Mouse (Mus musculus) hindbrain, embryonic 13.5 days (tissue): Measurements from ENCODE around the gene Timm13. TPM values are rescaled to one million over a fixed set of nuclear protein-coding genes. Genes with fewer than 3 reads are reported as not detected.

Experiments
- ATAC-seq: fragments of 200-750 bp; cut with Nextera tagmentation; 2 replicates; pipeline ENCODE4 v1.8.0; 2017; ENCODE audit warnings: moderate TSS enrichment; ENCODE audit not compliant: low FRiP score
- H3K27ac ChIP-seq: fragments of 300-500 bp; sonication (generic); 2 replicates; pipeline ENCODE4 v1.5.1; 2015; ENCODE audit warnings: inconsistent platforms, mild to moderate bottlenecking, moderate library complexity
- H3K27me3 ChIP-seq: fragments of 300-500 bp; sonication (generic); 2 replicates; pipeline ENCODE4 v1.6.1; 2015; ENCODE audit warnings: mild to moderate bottlenecking, inconsistent platforms
- H3K36me3 ChIP-seq: fragments of 300-500 bp; sonication (generic); 2 replicates; pipeline ENCODE4 v1.6.1; 2015; ENCODE audit warnings: mild to moderate bottlenecking, inconsistent platforms
- H3K4me1 ChIP-seq: fragments of 300-500 bp; sonication (generic); replicated peaks from 2 replicates; pipeline ENCODE4 v1.6.1; 2015; ENCODE audit warnings: inconsistent platforms
- H3K4me2 ChIP-seq: fragments of 300-500 bp; sonication (generic); 2 replicates; pipeline ENCODE4 v1.6.1; 2015; ENCODE audit warnings: inconsistent platforms, mild to moderate bottlenecking, moderate library complexity
- H3K4me3 ChIP-seq: fragments of 300-500 bp; sonication (generic); 2 replicates; pipeline ENCODE4 v1.5.1; 2015; ENCODE audit warnings: mild to moderate bottlenecking, inconsistent platforms
- H3K9ac ChIP-seq: fragments of 300-500 bp; sonication (generic); 2 replicates; pipeline ENCODE4 v1.6.1; 2015; ENCODE audit warnings: mild to moderate bottlenecking, inconsistent platforms
- H3K9me3 ChIP-seq: fragments of 300-500 bp; sonication (generic); 2 replicates; pipeline ENCODE4 v1.6.1; 2016; ENCODE audit warnings: inconsistent platforms
- WGBS: fragments of 180-500 bp; shearing (Covaris S2); methylation state at CpG from one replicate; pipeline ENCODE4 v1.1.7; 2015; 5-methylcytosine and 5-hydroxymethylcytosine counted together
- polyA plus RNA-seq: library from polyadenylated mRNA; unstranded; fragments of >200 nt; fragmentation: Nextera tagmentation; extraction: Ambion mirVana; gene quantifications from 2 replicates; pipeline ENCODE4 v1.2.1, GENCODE M21; 2015

Gene Timm13
- polyA plus RNA-seq, 1 experiment from 2014 or later, result 333 TPM

GRCm38 (mm10) chr10:80938831-80939550 lies 38.2 kb upstream of the Timm13 start:
- H3K4me1 ChIP-seq, result peaks cover 69% of the 10 kb centered on the region

GRCm38 (mm10) chr10:80937646-80938045 lies 36.9 kb upstream of the Timm13 start:
- no peaks in the 10 kb centered on the region for H3K36me3 ChIP-seq
- H3K4me2 ChIP-seq, result 0 out of 2 replicates have a peak overlapping the region, but pooled peaks have one; percentile 15
- WGBS, result 22% methylated on average over 8 of the region's 8 CpGs
- peaks cover 83% of the 10 kb centered on the region for H3K27me3 ChIP-seq
- H3K9ac ChIP-seq, result 0 out of 2 replicates have a peak overlapping the region, but pooled peaks have one; percentile 4
- peaks cover 82% of the 10 kb centered on the region for H3K4me1 ChIP-seq
- ATAC-seq, result no peak
- no peaks in the 10 kb centered on the region for H3K9me3 ChIP-seq
- H3K27ac ChIP-seq, result 0 out of 2 replicates have a peak overlapping the region, but pooled peaks have one; percentile 60
- H3K4me3 ChIP-seq, result no peak overlapping the region

More at GRCm38 (mm10) chr10:80938831-80939550, 38.2 kb upstream of the Timm13 start:
- 10% methylated on average over 15 of the region's 15 CpGs for WGBS
- Histone ChIP-seq H3K4me2 (peak overlapping the region; percentile 66), H3K27me3 (peaks cover 72% of the 10 kb centered on the region), H3K36me3 (no peaks in the 10 kb centered on the region), H3K4me3 (peak overlapping the region; percentile 36), H3K27ac (peak overlapping the region; percentile 69), H3K9ac (peak overlapping the region; percentile 66), H3K9me3 (no peaks in the 10 kb centered on the region)
- ATAC-seq, result peak; percentile 41; the same call in 1 of the 2 replicates

GRCm38 (mm10) chr10:80936810-80937164 lies 36.0 kb upstream of the Timm13 start:
- Histone ChIP-seq H3K9ac (peak overlapping the region; percentile 49), H3K4me2 (peak overlapping the region; percentile 50), H3K27me3 (peaks cover 90% of the 10 kb centered on the region), H3K4me1 (peaks cover 91% of the 10 kb centered on the region), H3K4me3 (peak overlapping the region; percentile 15; the same call in 1 of the 2 replicates), H3K27ac (peak overlapping the region; percentile 60; the same call in 1 of the 2 replicates), H3K9me3 (no peaks in the 10 kb centered on the region), H3K36me3 (no peaks in the 10 kb centered on the region)
- 15% methylated on average over 6 of the region's 6 CpGs for WGBS
- ATAC-seq, result 0 out of 2 replicates have a peak, but pooled peaks have one; percentile 8

GRCm38 (mm10) chr10:80936135-80936809 lies 35.5 kb upstream of the Timm13 start:
- Histone ChIP-seq H3K4me1 (peaks cover 96% of the 10 kb centered on the region), H3K9me3 (no peaks in the 10 kb centered on the region), H3K9ac (peak overlapping the region; percentile 49), H3K4me3 (peak overlapping the region; percentile 15; the same call in 1 of the 2 replicates), H3K27ac (peak overlapping the region; percentile 58), H3K4me2 (peak overlapping the region; percentile 50), H3K27me3 (peaks cover 91% of the 10 kb centered on the region), H3K36me3 (no peaks in the 10 kb centered on the region)
- under 1% methylated on average over 37 of the region's 37 CpGs for WGBS
- 0 out of 2 replicates have a peak, but pooled peaks have one; percentile 1 for ATAC-seq

- WGBS, result 2% methylated on average over 17 of the region's 17 CpGs
- Histone ChIP-seq H3K4me3 (peak overlapping the region; percentile 15; the same call in 1 of the 2 replicates), H3K36me3 (no peaks in the 10 kb centered on the region), H3K9ac (peak overlapping the region; percentile 49; the same call in 1 of the 2 replicates), H3K27me3 (peaks cover 91% of the 10 kb centered on the region), H3K9me3 (no peaks in the 10 kb centered on the region), H3K4me1 (peaks cover 99% of the 10 kb centered on the region), H3K27ac (peak overlapping the region; percentile 58), H3K4me2 (peak overlapping the region; percentile 50)
- no peak for ATAC-seq
Measured at GRCm38 (mm10) chr10:80935698-80936097, 34.9 kb upstream of the Timm13 start.

GRCm38 (mm10) chr10:80935241-80935640 lies 34.5 kb upstream of the Timm13 start:
- no peak overlapping the region; the same call in 1 of the 2 replicates for H3K4me2 ChIP-seq
- H3K36me3 ChIP-seq, result no peaks in the 10 kb centered on the region
- peaks cover 91% of the 10 kb centered on the region for H3K27me3 ChIP-seq
- WGBS, result 1% methylated on average over 3 of the region's 3 CpGs
- peaks cover 99% of the 10 kb centered on the region for H3K4me1 ChIP-seq
- H3K4me3 ChIP-seq, result no peak overlapping the region
- H3K9me3 ChIP-seq, result no peaks in the 10 kb centered on the region
- ATAC-seq, result no peak
- no peak overlapping the region for H3K9ac ChIP-seq
- 0 out of 2 replicates have a peak overlapping the region, but pooled peaks have one; percentile 46 for H3K27ac ChIP-seq

- no peak overlapping the region for H3K27ac ChIP-seq
- H3K27me3 ChIP-seq, result peaks cover 91% of the 10 kb centered on the region
- H3K9ac ChIP-seq, result no peak overlapping the region
- 31% methylated on average over 14 of the region's 14 CpGs for WGBS
- peak overlapping the region; percentile 42; the same call in 1 of the 2 replicates for H3K4me2 ChIP-seq
- no peaks in the 10 kb centered on the region for H3K9me3 ChIP-seq
- no peak for ATAC-seq
- no peak overlapping the region for H3K4me3 ChIP-seq
- no peaks in the 10 kb centered on the region for H3K36me3 ChIP-seq
- H3K4me1 ChIP-seq, result peaks cover 95% of the 10 kb centered on the region
Measured at GRCm38 (mm10) chr10:80934136-80934985, 33.6 kb upstream of the Timm13 start.

GRCm38 (mm10) chr10:80933421-80933979 lies 32.7 kb upstream of the Timm13 start:
- no peak overlapping the region for H3K9ac ChIP-seq
- no peak overlapping the region for H3K27ac ChIP-seq
- H3K36me3 ChIP-seq, result no peaks in the 10 kb centered on the region
- H3K9me3 ChIP-seq, result no peaks in the 10 kb centered on the region
- peaks cover 93% of the 10 kb centered on the region for H3K4me1 ChIP-seq
- 4% methylated on average over 21 of the region's 21 CpGs for WGBS
- H3K27me3 ChIP-seq, result peaks cover 84% of the 10 kb centered on the region
- ATAC-seq, result no peak
- peak overlapping the region; percentile 19 for H3K4me3 ChIP-seq
- H3K4me2 ChIP-seq, result peak overlapping the region; percentile 42

- Histone ChIP-seq H3K9ac (no peak overlapping the region), H3K4me3 (peak overlapping the region; percentile 44), H3K9me3 (no peaks in the 10 kb centered on the region), H3K4me1 (peaks cover 86% of the 10 kb centered on the region), H3K27me3 (peaks cover 77% of the 10 kb centered on the region), H3K4me2 (peak overlapping the region; percentile 82), H3K36me3 (no peaks in the 10 kb centered on the region), H3K27ac (no peak overlapping the region)
- ATAC-seq, result no peak
- 2% methylated on average over 17 of the region's 17 CpGs for WGBS
Measured at GRCm38 (mm10) chr10:80932700-80933420, 32.1 kb upstream of the Timm13 start.

GRCm38 (mm10) chr10:80932206-80932605 lies 31.4 kb upstream of the Timm13 start:
- ATAC-seq, result no peak
- 0 out of 2 replicates have a peak overlapping the region, but pooled peaks have one; percentile 39 for H3K9ac ChIP-seq
- peaks cover 71% of the 10 kb centered on the region for H3K27me3 ChIP-seq
- H3K27ac ChIP-seq, result no peak overlapping the region
- peaks cover 80% of the 10 kb centered on the region for H3K4me1 ChIP-seq
- H3K9me3 ChIP-seq, result no peaks in the 10 kb centered on the region
- H3K4me3 ChIP-seq, result peak overlapping the region; percentile 44
- no peaks in the 10 kb centered on the region for H3K36me3 ChIP-seq
- H3K4me2 ChIP-seq, result peak overlapping the region; percentile 82
- WGBS, result 1% methylated on average over 20 of the region's 20 CpGs

GRCm38 (mm10) chr10:80931695-80932094 lies 30.9 kb upstream of the Timm13 start:
- Histone ChIP-seq H3K36me3 (no peaks in the 10 kb centered on the region), H3K27ac (no peak overlapping the region), H3K9me3 (no peaks in the 10 kb centered on the region), H3K4me2 (peak overlapping the region; percentile 82), H3K27me3 (peaks cover 66% of the 10 kb centered on the region), H3K4me3 (peak overlapping the region; percentile 44), H3K4me1 (peaks cover 75% of the 10 kb centered on the region), H3K9ac (peak overlapping the region; percentile 29; the same call in 1 of the 2 replicates)
- no peak for ATAC-seq
- WGBS, result 2% methylated on average over 26 of the region's 26 CpGs
